Mouse (Mus musculus) cerebellum, postnatal 14 days (tissue): ENCODE data around the gene Tomm70a.

ENCODE experiments used
- DNase-seq, 2 experiments: peaks; one replicate each; pipeline ENCODE4 v3.0.0; 2021; ENCODE audit warnings: mixed read lengths in 2 of 2

Tomm70a gene

GRCm38 (mm10) chr16:57196590-57196989, 75.1 kb downstream of the Tomm70a start:
- no peak for DNase-seq

DNA sequence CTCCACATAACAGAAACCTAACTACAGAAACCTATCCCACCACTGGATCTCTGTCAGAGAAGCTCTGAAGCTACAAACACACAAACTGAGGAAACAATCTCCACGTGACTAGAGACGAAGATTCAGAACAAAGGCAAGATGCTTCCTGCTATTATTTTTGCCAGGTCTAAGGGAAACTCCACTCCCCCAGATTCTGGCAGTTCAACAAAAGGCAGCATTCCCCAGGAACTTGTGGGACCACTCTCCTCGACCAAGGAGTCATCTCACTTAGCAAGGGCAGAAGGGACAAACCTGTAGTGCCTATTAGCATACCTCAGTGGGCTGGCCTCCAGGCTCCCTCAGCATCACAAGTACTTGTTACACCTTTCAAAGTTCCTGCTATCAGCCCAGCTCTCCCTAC, 75.8 kb downstream of the Tomm70a start:
- DNase-seq, result no peak
